Mouse (Mus musculus) lung, postnatal 0 days (tissue): ENCODE data around the gene Ppox.

Experiments
- CTCF ChIP-seq: IDR thresholded peaks from 2 replicates; pipeline ENCODE4 v1.5.1; 2016; ENCODE audit warnings: antibody characterized with exemption, mild to moderate bottlenecking
- EP300 ChIP-seq: IDR thresholded peaks from 2 replicates; pipeline ENCODE4 v1.6.1; 2016; ENCODE audit warnings: antibody characterized with exemption, mild to moderate bottlenecking, control low read depth

DNA sequence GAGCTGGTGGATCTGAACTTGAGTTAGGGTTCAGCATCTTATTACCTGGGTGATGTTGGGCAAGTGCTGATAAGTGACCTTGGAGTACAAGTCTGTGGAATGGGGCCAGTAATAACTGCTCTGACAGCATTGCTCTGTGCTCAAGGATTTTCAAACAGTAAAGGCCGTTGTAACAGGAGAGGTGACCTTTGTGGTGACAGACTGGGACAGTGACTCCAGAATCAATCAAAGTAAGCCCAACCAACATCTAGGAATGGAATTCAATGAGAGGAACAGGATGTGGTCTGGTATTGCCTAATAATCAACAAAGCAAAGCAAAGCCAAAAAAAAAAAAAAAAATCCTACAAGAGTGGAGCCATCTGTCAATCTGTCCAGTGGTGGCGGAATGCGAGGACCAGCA is 20.7 kb downstream of the Ppox start:
- TF ChIP-seq CTCF (no peak), EP300 (peak; percentile 59; the same call in 1 of the 2 replicates)
